Mouse (Mus musculus): ENCODE data around the gene Kri1. TPM values are rescaled to one million over a fixed set of nuclear protein-coding genes. Genes with fewer than 3 reads are reported as not detected.

Gene Kri1
- polyA plus RNA-seq (2016; fragmentation: Nextera tagmentation; extraction: Ambion mirVana) = 11.9 and 13.6 TPM in 2 replicates

DNA sequence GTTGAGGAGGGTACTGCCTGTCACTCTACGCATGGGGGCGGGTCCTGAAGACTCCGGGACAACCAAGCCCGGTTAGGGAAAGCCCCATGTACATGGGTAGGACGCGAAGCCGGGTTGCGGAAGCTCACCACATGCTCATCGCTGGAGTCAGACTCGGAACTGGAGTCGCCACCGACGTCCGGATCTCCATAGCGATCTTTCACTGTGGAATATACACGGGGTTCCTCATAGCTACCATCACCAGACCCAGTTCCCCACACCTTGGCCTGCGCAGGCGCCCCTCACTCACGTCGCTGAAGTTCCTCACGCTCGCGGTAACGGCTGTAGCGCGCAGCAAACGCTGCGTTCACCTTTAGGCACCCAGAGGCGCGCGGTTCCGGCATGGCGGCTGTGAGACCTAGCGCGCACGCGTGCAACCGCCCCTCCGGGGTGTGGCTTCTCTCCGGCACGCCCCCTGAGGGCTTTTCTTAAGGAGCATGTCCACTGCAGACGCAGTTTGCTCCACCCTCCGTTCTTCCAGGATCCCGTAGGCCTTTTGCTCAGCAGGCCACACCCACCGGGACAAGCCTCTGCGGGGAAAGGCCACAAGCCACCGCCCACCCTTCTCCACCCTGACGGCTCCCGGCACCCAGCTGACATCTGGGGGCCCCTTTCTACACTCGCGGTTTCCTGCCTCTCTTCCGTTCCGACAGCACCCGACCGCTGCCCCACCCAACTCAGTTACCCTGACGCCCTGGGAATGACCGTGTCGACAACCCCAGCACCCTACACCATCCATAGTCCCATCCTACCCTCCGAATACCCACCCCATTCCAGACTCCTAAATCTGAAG, at the start of gene Kri1:
Gene Kri1, minus strand, starts transcription at position 399 of the 832 bp plus-strand sequence.
- H3K27ac ChIP-seq (ENCODE audit: poor library complexity, severe bottlenecking) = peak within 1 kb of the TSS; percentile 84
- ATAC-seq (ENCODE audit: insufficient number of reproducible peaks, low FRiP score) = peak; percentile 82
- no peaks in the 10 kb centered on the region for H3K27me3 ChIP-seq (replicated peaks)
- H3K9me3 ChIP-seq (replicated peaks) = no peaks in the 10 kb centered on the region
- peak within 1 kb of the TSS; percentile 87 for H3K4me2 ChIP-seq
- peak within 1 kb of the TSS; percentile 78 for H3K9ac ChIP-seq
- H3K4me1 ChIP-seq (replicated peaks) = peaks cover 29% of the 10 kb centered on the region
- under 1% methylated on average over 59 of the region's 59 CpGs for WGBS
- H3K4me3 ChIP-seq = peak within 1 kb of the TSS; percentile 65
- H3K36me3 ChIP-seq = peaks cover 31% of the 10 kb centered on the region

DNA sequence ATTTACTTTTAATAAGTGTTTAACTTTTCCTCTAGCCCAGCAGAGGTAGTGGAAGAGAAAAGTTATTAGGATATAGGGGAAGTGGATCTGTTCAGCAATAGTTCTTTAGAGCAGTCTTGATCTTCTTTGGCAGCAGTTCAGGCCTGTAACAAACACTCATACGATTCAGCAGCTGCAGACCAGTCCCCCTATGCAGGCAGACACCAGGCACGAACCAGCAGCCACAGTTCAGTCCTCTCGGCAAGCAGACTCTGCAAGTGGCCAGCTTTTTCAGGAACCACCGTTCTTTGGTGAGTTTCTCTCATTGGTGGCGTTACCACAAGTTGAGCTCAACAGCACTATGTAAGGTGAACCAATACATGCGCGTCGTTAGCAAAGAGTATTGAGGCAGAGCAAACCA, 48.7 kb upstream of the Kri1 start:
- H3K9ac ChIP-seq = no peak overlapping the region
- no peak overlapping the region for H3K4me3 ChIP-seq
- H3K4me2 ChIP-seq = no peak overlapping the region
- H3K27me3 ChIP-seq (replicated peaks) = no peaks in the 10 kb centered on the region
- peaks cover 10% of the 10 kb centered on the region; the same call in 1 of the 2 replicates for H3K36me3 ChIP-seq
- WGBS = 84% methylated on average over 8 of the region's 8 CpGs
- peaks cover 54% of the 10 kb centered on the region for H3K4me1 ChIP-seq (replicated peaks)
- H3K27ac ChIP-seq (ENCODE audit: poor library complexity, severe bottlenecking) = no peak overlapping the region
- no peak for ATAC-seq (ENCODE audit: insufficient number of reproducible peaks, low FRiP score)
- no peaks in the 10 kb centered on the region for H3K9me3 ChIP-seq (replicated peaks)

DNA sequence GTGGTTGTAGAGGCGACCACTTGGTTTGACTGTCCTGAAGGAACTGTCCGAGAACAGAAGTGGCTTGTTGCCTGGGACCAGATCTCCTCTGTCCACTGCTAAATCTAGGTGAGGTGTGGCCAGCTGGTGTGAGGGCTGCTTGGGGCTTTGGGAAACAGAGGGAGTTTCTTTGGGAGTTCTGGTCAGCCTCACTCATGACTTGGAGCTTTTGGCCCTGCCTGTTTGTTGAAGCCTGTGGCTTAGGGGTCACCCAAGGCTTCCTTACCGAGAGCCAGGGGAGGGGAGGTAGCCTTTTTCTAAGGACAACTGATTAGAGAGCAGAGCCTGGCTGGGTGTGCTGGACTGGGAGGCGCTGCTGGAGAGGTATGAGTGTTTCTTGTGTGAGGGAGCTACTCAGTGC, 47.6 kb upstream of the Kri1 start:
- 0 out of 2 replicates have a peak, but pooled peaks cover 4% of the 10 kb centered on the region for H3K36me3 ChIP-seq
- no peaks in the 10 kb centered on the region for H3K27me3 ChIP-seq (replicated peaks)
- H3K9ac ChIP-seq = no peak overlapping the region
- no peak overlapping the region for H3K4me3 ChIP-seq
- no peak overlapping the region for H3K4me2 ChIP-seq
- H3K9me3 ChIP-seq (replicated peaks) = no peaks in the 10 kb centered on the region
- no peak for ATAC-seq (ENCODE audit: insufficient number of reproducible peaks, low FRiP score)
- WGBS = 35% methylated on average over 4 of the region's 4 CpGs
- H3K27ac ChIP-seq (ENCODE audit: poor library complexity, severe bottlenecking) = peak overlapping the region; percentile 19; the same call in 1 of the 2 replicates
- H3K4me1 ChIP-seq (replicated peaks) = peaks cover 53% of the 10 kb centered on the region

DNA sequence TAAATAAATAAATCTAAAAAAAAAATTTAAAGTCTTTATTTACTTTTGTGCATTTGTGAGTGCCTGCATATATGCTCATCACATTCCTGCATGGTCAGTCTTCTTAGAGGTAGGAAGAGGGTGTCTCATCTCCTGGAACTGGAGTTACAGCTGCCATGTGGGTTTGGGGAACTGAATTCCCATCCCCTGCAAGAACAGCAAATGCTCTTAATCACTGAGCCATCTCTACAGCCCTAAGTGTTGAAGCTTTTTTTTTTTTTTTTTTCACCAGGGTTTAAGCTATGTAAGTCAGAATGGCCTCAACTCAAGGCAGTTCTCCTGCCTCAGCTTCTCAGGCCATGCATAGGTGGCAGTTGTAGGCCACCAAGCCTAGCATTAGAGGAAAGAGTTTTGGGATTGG, 47.0 kb upstream of the Kri1 start:
- H3K4me2 ChIP-seq = no peak overlapping the region
- H3K9ac ChIP-seq = no peak overlapping the region
- H3K9me3 ChIP-seq (replicated peaks) = no peaks in the 10 kb centered on the region
- ATAC-seq (ENCODE audit: insufficient number of reproducible peaks, low FRiP score) = no peak
- 0 out of 2 replicates have a peak, but pooled peaks cover 4% of the 10 kb centered on the region for H3K36me3 ChIP-seq
- no peaks in the 10 kb centered on the region for H3K27me3 ChIP-seq (replicated peaks)
- H3K27ac ChIP-seq (ENCODE audit: poor library complexity, severe bottlenecking) = no peak overlapping the region
- H3K4me1 ChIP-seq (replicated peaks) = peaks cover 56% of the 10 kb centered on the region
- no peak overlapping the region for H3K4me3 ChIP-seq

DNA sequence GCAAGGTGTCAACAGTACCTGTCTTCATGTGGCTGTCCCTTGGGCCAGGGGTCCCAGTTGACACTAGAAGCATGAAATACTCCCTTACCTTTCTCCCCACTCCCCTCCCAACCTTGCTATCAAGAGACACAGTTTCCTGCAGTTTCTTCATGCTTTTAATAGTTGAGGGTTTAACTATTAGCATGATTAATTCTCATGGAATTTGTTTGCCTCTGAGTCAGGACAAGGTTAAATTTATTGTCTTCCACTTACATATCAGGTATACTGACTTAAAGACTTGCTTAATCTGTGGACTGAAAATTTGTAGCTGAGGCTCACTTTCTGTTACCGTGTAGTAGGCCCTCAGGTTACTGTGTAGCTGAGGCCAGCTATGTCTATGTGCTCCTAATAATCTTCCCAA, 45.8 kb upstream of the Kri1 start:
- H3K4me3 ChIP-seq = no peak overlapping the region
- no peak overlapping the region for H3K27ac ChIP-seq (ENCODE audit: poor library complexity, severe bottlenecking)
- ATAC-seq (ENCODE audit: insufficient number of reproducible peaks, low FRiP score) = no peak
- H3K9me3 ChIP-seq (replicated peaks) = no peaks in the 10 kb centered on the region
- H3K27me3 ChIP-seq (replicated peaks) = no peaks in the 10 kb centered on the region
- no peaks in the 10 kb centered on the region for H3K36me3 ChIP-seq
- H3K4me2 ChIP-seq = no peak overlapping the region
- no peak overlapping the region for H3K9ac ChIP-seq
- peaks cover 65% of the 10 kb centered on the region for H3K4me1 ChIP-seq (replicated peaks)
- WGBS = 90% methylated on average over 1 of the region's 1 CpGs

DNA sequence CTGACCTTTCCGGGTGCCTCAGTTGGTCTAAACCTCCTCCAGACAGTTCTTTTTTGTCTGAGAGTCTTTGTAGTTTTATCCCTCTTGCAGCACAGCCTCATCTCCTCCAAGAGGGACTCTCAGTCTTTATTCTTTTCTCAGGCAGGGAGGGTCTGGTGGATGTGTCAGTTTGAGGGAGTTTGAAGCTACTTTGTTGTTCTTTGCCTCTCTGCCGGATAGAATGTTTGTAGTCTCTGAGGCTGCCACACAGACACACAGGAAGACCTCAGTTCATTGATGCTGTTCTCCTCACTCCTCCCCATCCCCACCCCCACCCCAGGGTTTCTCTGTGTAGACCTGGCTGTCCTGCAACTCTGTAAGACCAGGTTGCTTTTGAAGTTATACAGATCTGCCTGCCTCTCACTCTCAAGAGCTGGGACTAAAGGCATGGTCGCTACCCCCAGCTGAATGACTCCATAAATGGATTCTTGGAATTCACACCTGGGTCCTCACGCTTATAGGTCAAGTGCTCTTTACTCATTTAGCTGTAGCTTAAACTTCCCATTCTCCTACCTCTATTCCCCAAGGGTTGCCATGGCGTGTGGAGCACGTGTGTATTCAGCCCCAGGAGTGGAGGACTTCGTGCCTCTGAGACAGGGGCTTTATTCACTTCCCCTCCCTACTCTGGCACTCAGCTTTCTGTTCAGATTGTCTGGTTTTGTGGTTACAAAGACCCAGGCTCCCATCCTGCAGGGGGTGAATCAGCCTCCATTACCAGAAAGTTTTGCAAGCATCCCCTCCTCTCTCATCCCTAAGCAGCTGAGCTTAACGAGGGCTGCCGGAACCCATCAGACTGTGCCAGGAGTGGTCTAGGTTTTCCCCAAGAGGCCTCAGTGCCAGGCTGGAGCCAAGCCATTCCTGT, 44.6 kb upstream of the Kri1 start:
- no peak for ATAC-seq (ENCODE audit: insufficient number of reproducible peaks, low FRiP score)
- no peaks in the 10 kb centered on the region for H3K36me3 ChIP-seq
- H3K27me3 ChIP-seq (replicated peaks) = no peaks in the 10 kb centered on the region
- 36% methylated on average over 9 of the region's 9 CpGs for WGBS
- no peak overlapping the region for H3K27ac ChIP-seq (ENCODE audit: poor library complexity, severe bottlenecking)
- H3K4me2 ChIP-seq = no peak overlapping the region
- H3K4me1 ChIP-seq (replicated peaks) = peaks cover 66% of the 10 kb centered on the region
- no peaks in the 10 kb centered on the region for H3K9me3 ChIP-seq (replicated peaks)
- no peak overlapping the region for H3K4me3 ChIP-seq
- H3K9ac ChIP-seq = 0 out of 2 replicates have a peak overlapping the region, but pooled peaks have one; percentile 1

DNA sequence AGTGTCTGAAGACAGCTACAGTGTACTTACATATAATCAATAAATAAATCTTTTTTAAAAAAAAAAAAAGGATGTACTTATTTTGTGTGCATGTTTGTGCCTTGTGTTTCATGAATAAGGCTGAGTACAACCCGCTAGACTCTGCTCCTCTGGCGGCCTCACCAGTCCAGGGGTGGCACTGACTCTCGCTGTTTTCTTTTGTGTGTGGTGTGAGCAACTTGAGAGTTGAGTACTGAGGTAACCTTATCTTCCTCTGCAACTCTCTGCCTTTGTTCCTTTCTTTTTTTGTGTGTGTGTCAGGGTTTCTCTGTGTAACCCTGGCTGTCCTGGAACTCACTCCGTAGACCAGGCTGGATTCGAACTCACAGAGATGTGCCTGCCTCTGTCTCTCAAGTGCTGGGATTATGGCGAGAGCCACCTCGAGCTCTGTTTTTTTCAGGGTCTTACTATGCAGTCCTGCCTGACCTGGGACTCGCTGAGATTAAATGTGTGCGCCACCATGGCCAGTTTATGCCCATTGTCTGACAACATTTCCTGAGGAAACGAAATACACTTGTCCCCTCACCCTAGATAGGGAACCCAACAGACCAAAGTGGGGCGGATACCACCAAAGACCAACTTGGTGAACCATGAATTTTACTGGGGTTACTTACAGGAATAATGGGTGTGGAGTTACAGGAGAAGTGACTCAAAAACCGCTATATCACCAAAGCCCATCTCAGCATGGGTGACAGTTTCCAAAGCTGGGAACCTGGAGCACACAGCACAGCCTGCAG, 43.8 kb upstream of the Kri1 start:
- Histone ChIP-seq H3K27ac (ENCODE audit: poor library complexity, severe bottlenecking) (0 out of 2 replicates have a peak overlapping the region, but pooled peaks have one; percentile 5), H3K4me2 (no peak overlapping the region), H3K4me3 (no peak overlapping the region), H3K27me3 (replicated peaks) (no peaks in the 10 kb centered on the region), H3K9me3 (replicated peaks) (no peaks in the 10 kb centered on the region), H3K4me1 (replicated peaks) (peaks cover 65% of the 10 kb centered on the region), H3K9ac (no peak overlapping the region), H3K36me3 (no peaks in the 10 kb centered on the region)
- WGBS = 73% methylated on average over 12 of the region's 12 CpGs
- ATAC-seq (ENCODE audit: insufficient number of reproducible peaks, low FRiP score) = no peak

DNA sequence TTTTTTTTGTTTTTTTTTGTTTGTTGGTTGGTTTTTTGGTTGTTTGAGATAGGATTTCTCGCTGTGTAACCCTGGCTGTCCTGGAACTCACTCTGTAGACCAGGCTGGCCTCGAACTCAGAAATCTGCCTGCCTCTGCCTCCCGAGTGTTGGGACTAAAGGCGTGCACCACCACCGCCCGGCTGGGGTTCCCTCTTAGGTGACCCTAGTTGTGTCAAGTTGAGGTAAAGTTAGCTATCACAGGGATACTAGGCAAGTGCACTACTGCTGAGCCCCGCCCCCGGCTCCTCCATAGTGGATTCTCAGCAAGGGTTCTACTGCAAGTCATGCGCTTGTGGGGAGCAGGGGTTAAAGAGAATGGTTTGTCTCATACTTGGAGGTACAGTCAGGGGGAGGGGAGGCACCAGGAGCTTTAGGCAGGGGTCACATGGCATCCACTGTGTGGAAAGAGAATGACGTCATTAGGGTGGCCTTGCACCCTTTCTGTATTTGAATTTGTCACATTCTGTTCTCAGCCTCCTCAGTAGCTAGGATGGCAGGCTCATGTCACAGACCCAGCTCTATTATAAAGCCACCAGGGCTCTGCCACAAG, 42.0 kb upstream of the Kri1 start:
- Histone ChIP-seq H3K27me3 (replicated peaks) (no peaks in the 10 kb centered on the region), H3K4me3 (no peak overlapping the region), H3K4me1 (replicated peaks) (peaks cover 58% of the 10 kb centered on the region), H3K4me2 (0 out of 2 replicates have a peak overlapping the region, but pooled peaks have one; percentile 22), H3K27ac (ENCODE audit: poor library complexity, severe bottlenecking) (peak overlapping the region; percentile 74), H3K36me3 (peaks cover 8% of the 10 kb centered on the region), H3K9ac (no peak overlapping the region), H3K9me3 (replicated peaks) (no peaks in the 10 kb centered on the region)
- no peak for ATAC-seq (ENCODE audit: insufficient number of reproducible peaks, low FRiP score)
- 90% methylated on average over 10 of the region's 10 CpGs for whole genome bisulfite sequencing

DNA sequence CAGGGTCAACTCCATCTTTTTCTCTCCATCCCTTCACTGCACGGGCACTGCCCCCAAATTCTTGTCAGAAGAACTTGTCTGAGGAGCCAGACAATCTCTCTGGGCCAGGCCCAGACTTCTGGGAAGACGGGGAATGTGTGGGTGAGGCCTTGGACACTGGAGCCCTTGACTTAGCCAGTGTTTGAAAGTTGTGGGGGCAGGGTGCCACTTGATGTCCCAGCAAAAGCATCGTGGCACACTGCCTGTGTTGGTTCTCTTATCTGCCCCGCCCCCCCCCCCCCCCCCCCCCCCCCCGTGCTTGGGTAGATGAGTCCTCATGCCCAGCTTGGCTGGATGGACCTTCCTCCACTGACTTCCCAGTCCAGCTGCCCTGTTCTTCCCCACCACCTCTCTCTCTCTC, 41.3 kb upstream of the Kri1 start:
- Histone ChIP-seq H3K4me3 (no peak overlapping the region), H3K9ac (no peak overlapping the region), H3K4me2 (no peak overlapping the region), H3K27me3 (replicated peaks) (no peaks in the 10 kb centered on the region), H3K4me1 (replicated peaks) (peaks cover 62% of the 10 kb centered on the region), H3K36me3 (peaks cover 15% of the 10 kb centered on the region), H3K9me3 (replicated peaks) (no peaks in the 10 kb centered on the region), H3K27ac (ENCODE audit: poor library complexity, severe bottlenecking) (peak overlapping the region; percentile 53)
- ATAC-seq (ENCODE audit: insufficient number of reproducible peaks, low FRiP score) = no peak
- WGBS = 22% methylated on average over 4 of the region's 5 CpGs

DNA sequence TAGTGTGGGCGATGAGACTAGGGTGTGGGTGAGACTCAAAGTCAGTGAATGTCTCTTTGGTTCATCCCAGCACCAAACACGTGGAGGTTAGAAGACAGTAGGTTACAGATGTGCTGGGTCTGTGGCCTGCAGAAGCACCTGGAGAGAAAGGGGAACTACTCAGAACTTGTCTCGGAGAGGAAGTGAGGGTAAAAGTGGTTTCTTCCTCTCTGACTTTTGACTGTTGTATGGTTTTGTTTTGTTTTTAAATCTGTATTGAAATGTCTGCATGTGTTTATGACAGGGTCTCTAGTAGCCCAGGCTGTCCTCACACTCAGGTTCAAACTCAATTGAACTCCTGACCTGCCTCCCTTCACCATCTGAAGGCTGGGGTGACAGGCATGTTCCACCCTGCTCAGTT, 40.3 kb upstream of the Kri1 start:
- no peaks in the 10 kb centered on the region for H3K27me3 ChIP-seq (replicated peaks)
- no peak overlapping the region for H3K9ac ChIP-seq
- H3K4me2 ChIP-seq = no peak overlapping the region
- H3K9me3 ChIP-seq (replicated peaks) = no peaks in the 10 kb centered on the region
- no peak overlapping the region for H3K4me3 ChIP-seq
- 78% methylated on average over 3 of the region's 3 CpGs for WGBS
- no peak overlapping the region for H3K27ac ChIP-seq (ENCODE audit: poor library complexity, severe bottlenecking)
- peaks cover 58% of the 10 kb centered on the region for H3K4me1 ChIP-seq (replicated peaks)
- ATAC-seq (ENCODE audit: insufficient number of reproducible peaks, low FRiP score) = no peak
- peaks cover 15% of the 10 kb centered on the region for H3K36me3 ChIP-seq

Measured in heart, embryonic 12.5 days (tissue).